Mouse (Mus musculus) stomach, postnatal 0 days (tissue): ENCODE data around the gene Lyrm9. TPM values are rescaled to one million over a fixed set of nuclear protein-coding genes. Genes with fewer than 3 reads are reported as not detected.

Experiments
- ATAC-seq: fragments of 200-750 bp; cut with Nextera tagmentation; 2 replicates; pipeline ENCODE4 v1.8.0; 2017; ENCODE audit not compliant: low FRiP score, low TSS enrichment
- DNase-seq: peaks from one replicate; pipeline ENCODE4 v3.0.0-alpha.2; 2016; ENCODE audit warnings: low spot score
- H3K27ac ChIP-seq: fragments of 300-500 bp; sonication (generic); replicated peaks from 2 replicates; pipeline ENCODE4 v1.5.1; 2014; ENCODE audit warnings: mild to moderate bottlenecking, control low read depth
- H3K27me3 ChIP-seq: fragments of 300-500 bp; sonication (generic); 2 replicates; pipeline ENCODE4 v1.6.1; 2014; ENCODE audit warnings: low read length; ENCODE audit not compliant: control insufficient read depth, insufficient read depth
- H3K36me3 ChIP-seq: fragments of 300-500 bp; sonication (generic); 2 replicates; pipeline ENCODE4 v1.6.1; 2014; ENCODE audit warnings: low read length, mixed read lengths; ENCODE audit not compliant: control insufficient read depth, insufficient read depth
- H3K4me1 ChIP-seq: fragments of 300-500 bp; sonication (generic); replicated peaks from 2 replicates; pipeline ENCODE4 v1.6.1; 2014; ENCODE audit warnings: antibody characterized with exemption; ENCODE audit not compliant: control insufficient read depth, insufficient read depth
- H3K4me2 ChIP-seq: fragments of 300-500 bp; sonication (generic); replicated peaks from 2 replicates; pipeline ENCODE4 v1.6.1; 2014; ENCODE audit warnings: low read depth, mild to moderate bottlenecking, control low read depth, moderate library complexity
- H3K4me3 ChIP-seq: fragments of 300-500 bp; sonication (generic); 2 replicates; pipeline ENCODE4 v1.5.1; 2014; ENCODE audit warnings: low read depth, low read length, control low read depth
- H3K9ac ChIP-seq: fragments of 300-500 bp; sonication (generic); 2 replicates; pipeline ENCODE4 v1.6.1; 2014; ENCODE audit warnings: mild to moderate bottlenecking, low read length, control low read depth, mixed read lengths
- H3K9me3 ChIP-seq: fragments of 300-500 bp; sonication (generic); 2 replicates; pipeline ENCODE4 v1.6.1; 2016; ENCODE audit warnings: low read length; ENCODE audit not compliant: control insufficient read depth
- CTCF ChIP-seq: IDR thresholded peaks from 2 replicates; pipeline ENCODE4 v1.5.1; 2016; ENCODE audit warnings: antibody characterized with exemption, low read depth, mild to moderate bottlenecking, moderate library complexity
- EP300 ChIP-seq: optimal IDR thresholded peaks from 2 replicates; pipeline ENCODE3; 2016; ENCODE audit warnings: antibody characterized with exemption
- WGBS: fragments of 180-500 bp; shearing (Covaris S2); extraction: QIAGEN DNeasy Blood & Tissue Kit; methylation state at CpG from one replicate; pipeline ENCODE4 v1.1.7; 2014; 5-methylcytosine and 5-hydroxymethylcytosine counted together
- polyA plus RNA-seq: library from polyadenylated mRNA; unstranded; fragments of >200 nt; fragmentation: Nextera tagmentation; extraction: Ambion mirVana; gene quantifications from 2 replicates; pipeline ENCODE4 v1.2.1, GENCODE M21; 2015

The Lyrm9 gene
- polyA plus RNA-seq, 1 experiment from 2014 or later, result 20.1 TPM

DNA sequence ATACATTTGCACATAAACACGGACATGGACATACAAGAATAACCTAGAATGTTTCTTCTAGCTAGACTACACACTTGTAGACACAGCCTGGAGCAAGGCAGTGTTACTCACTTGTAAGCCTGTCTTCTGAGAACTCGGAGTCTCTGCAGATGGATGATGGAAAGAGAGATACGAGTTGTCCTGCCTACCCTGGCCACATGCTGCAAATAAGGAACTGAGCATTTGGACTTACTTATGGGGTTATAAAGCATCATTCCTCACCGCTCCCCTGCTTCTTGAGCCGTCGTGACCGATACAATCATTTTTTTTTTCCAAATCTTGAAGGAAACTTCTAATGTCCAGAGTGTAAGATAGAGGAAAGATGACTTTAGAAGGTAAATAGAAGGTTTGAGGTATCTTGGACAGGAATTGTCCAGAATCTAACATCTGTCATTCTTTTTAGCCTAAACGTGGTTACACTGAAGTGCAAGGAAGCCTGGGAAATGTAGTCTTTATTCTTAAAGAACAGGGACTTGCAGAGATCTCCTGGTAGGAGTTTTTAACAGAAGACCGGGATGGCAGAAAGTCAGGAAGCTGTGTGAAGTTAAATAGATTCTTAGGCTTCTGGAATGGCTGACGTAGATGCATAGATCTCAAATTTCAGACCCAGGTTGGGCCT is 30.2 kb upstream of the Lyrm9 start:
- no peak overlapping the region for H3K9ac ChIP-seq
- no peak overlapping the region for H3K27ac ChIP-seq
- H3K4me2 ChIP-seq, result no peak overlapping the region
- H3K4me1 ChIP-seq, result no peaks in the 10 kb centered on the region
- no peaks in the 10 kb centered on the region for H3K9me3 ChIP-seq
- ATAC-seq (no peak), DNase-seq (no peak)
- H3K4me3 ChIP-seq, result no peak overlapping the region
- WGBS, result 74% methylated on average over 10 of the region's 10 CpGs
- H3K27me3 ChIP-seq, result no peaks in the 10 kb centered on the region
- TF ChIP-seq CTCF (no peak), EP300 (no peak)
- no peaks in the 10 kb centered on the region for H3K36me3 ChIP-seq

DNA sequence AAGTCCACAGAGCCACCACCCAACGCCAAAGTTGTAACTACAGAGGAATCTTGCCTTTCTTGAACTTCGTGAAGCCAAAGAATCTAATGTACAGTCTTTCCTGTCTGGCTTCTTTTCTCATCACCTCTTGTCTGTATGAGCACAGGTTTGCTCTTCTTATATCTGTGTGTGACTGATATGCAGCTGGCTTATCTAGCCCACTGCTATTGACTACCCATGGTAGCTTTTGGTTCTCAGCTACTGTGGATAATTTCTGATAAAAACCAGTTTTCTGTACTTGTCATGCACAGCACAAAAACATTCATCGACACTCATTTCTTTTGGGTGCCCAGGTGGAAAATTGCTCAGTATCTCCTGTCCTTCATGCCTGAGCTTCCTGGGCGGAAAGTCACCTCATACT is 25.3 kb upstream of the Lyrm9 start:
- no peak overlapping the region for H3K27ac ChIP-seq
- H3K4me2 ChIP-seq, result no peak overlapping the region
- ATAC-seq (no peak), DNase-seq (no peak)
- no peak overlapping the region for H3K4me3 ChIP-seq
- no peak overlapping the region for H3K9ac ChIP-seq
- TF ChIP-seq EP300, result no peak
- TF ChIP-seq CTCF, result no peak
- no peaks in the 10 kb centered on the region for H3K27me3 ChIP-seq
- no peaks in the 10 kb centered on the region for H3K9me3 ChIP-seq
- H3K36me3 ChIP-seq, result no peaks in the 10 kb centered on the region
- H3K4me1 ChIP-seq, result no peaks in the 10 kb centered on the region
- 83% methylated on average over 4 of the region's 4 CpGs for WGBS

DNA sequence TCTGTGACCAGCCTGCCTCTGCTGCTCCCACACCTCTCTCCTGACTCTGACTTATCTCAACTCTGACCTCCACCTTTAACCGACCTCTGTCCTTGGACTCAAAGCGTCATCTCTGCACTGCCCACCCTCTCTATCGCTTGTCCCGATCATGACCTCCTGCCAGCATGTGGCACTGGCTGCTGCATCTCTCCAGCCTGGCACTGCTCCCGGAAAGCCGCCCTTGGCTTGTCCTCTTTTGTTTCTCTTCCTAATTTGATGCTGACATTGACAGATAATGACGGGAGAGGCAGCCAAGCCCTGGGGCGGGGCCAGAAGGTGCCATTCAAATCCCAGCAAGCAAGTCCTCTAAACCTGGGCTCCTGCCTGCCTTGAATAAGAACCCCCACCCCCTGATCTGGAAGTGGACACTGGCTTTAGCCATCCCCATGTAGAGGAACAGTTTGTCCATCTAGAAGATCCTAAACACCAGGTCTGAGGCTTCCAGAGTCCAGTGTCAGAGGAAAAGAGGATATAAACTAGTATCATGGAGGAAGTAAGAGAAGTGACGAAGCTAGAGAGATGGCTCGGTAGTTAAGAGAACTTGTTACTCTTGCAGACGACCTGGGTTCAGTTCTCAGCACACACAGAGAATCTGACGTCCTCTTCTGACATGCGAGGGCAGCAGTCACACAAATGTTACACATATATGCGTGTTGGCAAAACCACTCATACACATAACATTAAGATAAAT is 22.6 kb upstream of the Lyrm9 start:
- ATAC-seq (no peak), DNase-seq (peak; percentile 34)
- no peaks in the 10 kb centered on the region for H3K9me3 ChIP-seq
- no peaks in the 10 kb centered on the region for H3K27me3 ChIP-seq
- no peak overlapping the region for H3K9ac ChIP-seq
- no peak overlapping the region for H3K4me3 ChIP-seq
- WGBS, result 48% methylated on average over 14 of the region's 14 CpGs
- no peaks in the 10 kb centered on the region for H3K36me3 ChIP-seq
- H3K27ac ChIP-seq, result 0 out of 2 replicates have a peak overlapping the region, but pooled peaks have one; percentile 13
- no peaks in the 10 kb centered on the region for H3K4me1 ChIP-seq
- no peak overlapping the region for H3K4me2 ChIP-seq
- TF ChIP-seq CTCF (no peak), EP300 (no peak)

DNA sequence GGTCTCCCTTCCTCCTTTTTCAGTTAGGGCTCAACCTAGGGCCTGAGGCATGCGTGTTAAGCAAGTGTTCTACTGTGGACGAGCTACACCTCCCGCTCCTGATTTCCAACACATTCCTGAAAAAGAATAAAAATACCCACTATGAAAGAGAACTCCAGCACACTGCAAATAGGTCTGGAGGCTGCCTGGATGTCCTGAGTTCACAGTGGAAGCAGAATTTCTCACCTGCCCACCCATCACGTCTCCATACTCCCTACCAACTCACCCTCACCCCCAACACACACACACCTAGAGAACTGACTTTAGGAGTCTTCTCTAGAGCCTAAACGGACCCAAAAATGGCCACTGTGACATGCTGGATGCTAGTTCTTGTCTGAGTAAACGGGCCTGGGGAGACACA is 21.8 kb upstream of the Lyrm9 start:
- no peak overlapping the region for H3K27ac ChIP-seq
- WGBS, result 83% methylated on average over 6 of the region's 6 CpGs

DNA sequence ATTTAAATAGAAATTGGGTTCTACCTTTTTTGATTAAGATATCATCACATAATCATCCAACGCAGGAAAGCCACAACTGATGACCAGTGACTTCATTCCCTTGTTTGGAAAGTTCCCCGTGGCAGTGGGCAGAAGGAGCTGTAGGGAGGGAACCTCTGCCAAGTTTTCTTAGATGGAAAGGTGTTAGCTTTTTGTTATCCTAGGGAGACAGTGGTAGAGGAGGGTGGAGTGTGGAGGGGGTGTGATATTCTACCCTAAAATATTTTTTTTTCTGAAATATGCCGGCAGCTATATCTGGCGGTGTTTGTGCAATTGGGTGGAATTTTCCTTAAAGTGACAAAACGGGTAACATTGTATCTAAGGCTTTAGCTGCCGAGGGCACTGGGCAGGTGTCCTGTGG is 21.2 kb upstream of the Lyrm9 start:
- 64% methylated on average over 6 of the region's 6 CpGs for WGBS
- Histone ChIP-seq H3K36me3 (no peaks in the 10 kb centered on the region), H3K27me3 (no peaks in the 10 kb centered on the region), H3K4me3 (no peak overlapping the region), H3K4me2 (no peak overlapping the region), H3K27ac (no peak overlapping the region), H3K4me1 (no peaks in the 10 kb centered on the region), H3K9ac (no peak overlapping the region), H3K9me3 (no peaks in the 10 kb centered on the region)
- no peak for TF ChIP-seq CTCF
- TF ChIP-seq EP300, result no peak
- ATAC-seq, result no peak
- no peak for DNase-seq

More for the DNA sequence above, 21.8 kb upstream of the Lyrm9 start:
- ATAC-seq (no peak), DNase-seq (no peak)
- no peak overlapping the region for H3K9ac ChIP-seq
- no peaks in the 10 kb centered on the region for H3K4me1 ChIP-seq
- no peaks in the 10 kb centered on the region for H3K9me3 ChIP-seq
- no peaks in the 10 kb centered on the region for H3K36me3 ChIP-seq
- no peak overlapping the region for H3K4me2 ChIP-seq
- no peak for TF ChIP-seq CTCF
- no peak for TF ChIP-seq EP300
- H3K4me3 ChIP-seq, result no peak overlapping the region
- no peaks in the 10 kb centered on the region for H3K27me3 ChIP-seq

DNA sequence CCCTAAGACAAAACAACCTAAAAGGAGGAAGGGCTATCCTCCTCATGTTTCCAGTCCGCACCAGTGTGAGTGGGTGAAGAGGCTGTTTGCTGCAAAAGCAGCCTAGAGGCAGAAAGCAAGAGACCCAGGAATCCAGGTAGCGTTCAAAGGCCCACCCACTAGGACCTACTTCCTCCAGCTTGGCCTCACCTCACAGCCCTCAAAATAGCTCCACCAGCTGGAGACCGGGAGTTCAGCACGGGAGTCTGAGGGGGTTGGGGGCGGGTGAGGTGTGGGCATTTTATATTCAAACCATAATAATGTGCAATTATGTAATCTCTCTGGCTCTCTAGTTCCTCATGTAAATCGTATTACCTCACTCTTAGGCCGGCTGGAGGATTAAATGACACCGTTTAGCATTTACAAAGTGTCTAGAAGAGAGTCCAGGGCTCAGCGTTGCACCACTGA is 20.7 kb upstream of the Lyrm9 start:
- no peak overlapping the region for H3K4me3 ChIP-seq
- H3K9ac ChIP-seq, result no peak overlapping the region
- TF ChIP-seq EP300, result no peak
- no peak for TF ChIP-seq CTCF
- WGBS, result 46% methylated on average over 9 of the region's 9 CpGs
- H3K27ac ChIP-seq, result no peak overlapping the region
- no peaks in the 10 kb centered on the region for H3K4me1 ChIP-seq
- DNase-seq (no peak), ATAC-seq (no peak)
- no peaks in the 10 kb centered on the region for H3K27me3 ChIP-seq
- no peaks in the 10 kb centered on the region for H3K36me3 ChIP-seq
- H3K9me3 ChIP-seq, result no peaks in the 10 kb centered on the region
- H3K4me2 ChIP-seq, result no peak overlapping the region
